Mouse (Mus musculus): Measurements from ENCODE around the gene Trex1. TPM values are rescaled to one million over a fixed set of nuclear protein-coding genes. Genes with fewer than 3 reads are reported as not detected.

Trex1 gene
- total and polyA plus RNA-seq, 2 experiments from 2014 or later: 20.3 to 25.3 TPM

- Histone ChIP-seq H3K9ac (no peak overlapping the region), H3K36me3 (ENCODE audit: insufficient read depth) (peaks cover 47% of the 10 kb centered on the region), H3K4me2 (ENCODE audit: low read depth) (no peak overlapping the region), H3K9me3 (ENCODE audit: low read length) (no peaks in the 10 kb centered on the region), H3K27ac (ENCODE audit: low read depth, low read length) (no peak overlapping the region), H3K4me3 (ENCODE audit: low read depth, low read length) (no peak overlapping the region), H3K4me1 (ENCODE audit: insufficient read depth) (peaks cover 19% of the 10 kb centered on the region), H3K27me3 (ENCODE audit: insufficient read depth, low read length) (no peaks in the 10 kb centered on the region)
- no peak for TF ChIP-seq CTCF (IDR thresholded peaks at IDR 0.05; ENCODE audit: low read depth)
- 90% methylated on average over 5 of the region's 5 CpGs for WGBS
- no peak for ATAC-seq
- DNase-seq: no peak
Observed at GRCm38 (mm10) chr9:109101933-109102445, 42.5 kb upstream of the Trex1 start.

GRCm38 (mm10) chr9:109100307-109100928 lies 40.9 kb upstream of the Trex1 start:
- H3K36me3 ChIP-seq (ENCODE audit: insufficient read depth): peaks cover 31% of the 10 kb centered on the region
- H3K27ac ChIP-seq (ENCODE audit: low read depth, low read length): no peak overlapping the region
- H3K4me2 ChIP-seq (ENCODE audit: low read depth): no peak overlapping the region
- no peak overlapping the region for H3K9ac ChIP-seq
- TF ChIP-seq CTCF (IDR thresholded peaks at IDR 0.05; ENCODE audit: low read depth): no peak
- H3K4me1 ChIP-seq (ENCODE audit: insufficient read depth): peaks cover 26% of the 10 kb centered on the region
- ATAC-seq: no peak
- H3K9me3 ChIP-seq (ENCODE audit: low read length): no peaks in the 10 kb centered on the region
- no peak for DNase-seq
- no peaks in the 10 kb centered on the region for H3K27me3 ChIP-seq (ENCODE audit: insufficient read depth, low read length)
- no peak overlapping the region for H3K4me3 ChIP-seq (ENCODE audit: low read depth, low read length)
- 91% methylated on average over 20 of the region's 20 CpGs for WGBS

- peaks cover 18% of the 10 kb centered on the region for H3K36me3 ChIP-seq (ENCODE audit: insufficient read depth)
- no peak for DNase-seq
- H3K27ac ChIP-seq (ENCODE audit: low read depth, low read length): peak overlapping the region; percentile 100
- H3K4me2 ChIP-seq (ENCODE audit: low read depth): peak overlapping the region; percentile 83
- H3K27me3 ChIP-seq (ENCODE audit: insufficient read depth, low read length): no peaks in the 10 kb centered on the region
- WGBS: 54% methylated on average over 6 of the region's 6 CpGs
- ATAC-seq: no peak
- peak overlapping the region; percentile 14; the same call in 1 of the 2 replicates for H3K9ac ChIP-seq
- H3K4me1 ChIP-seq (ENCODE audit: insufficient read depth): peaks cover 34% of the 10 kb centered on the region
- H3K4me3 ChIP-seq (ENCODE audit: low read depth, low read length): no peak overlapping the region
- H3K9me3 ChIP-seq (ENCODE audit: low read length): no peaks in the 10 kb centered on the region
- TF ChIP-seq CTCF (IDR thresholded peaks at IDR 0.05; ENCODE audit: low read depth): no peak
Observed at GRCm38 (mm10) chr9:109098969-109099368, 39.4 kb upstream of the Trex1 start.

- no peaks in the 10 kb centered on the region for H3K9me3 ChIP-seq (ENCODE audit: low read length)
- no peak for DNase-seq
- no peaks in the 10 kb centered on the region for H3K27me3 ChIP-seq (ENCODE audit: insufficient read depth, low read length)
- no peak overlapping the region; the same call in 1 of the 2 replicates for H3K4me3 ChIP-seq (ENCODE audit: low read depth, low read length)
- H3K36me3 ChIP-seq (ENCODE audit: insufficient read depth): peaks cover 16% of the 10 kb centered on the region
- 69% methylated on average over 8 of the region's 8 CpGs for WGBS
- H3K9ac ChIP-seq: peak overlapping the region; percentile 14; the same call in 1 of the 2 replicates
- TF ChIP-seq CTCF (IDR thresholded peaks at IDR 0.05; ENCODE audit: low read depth): no peak
- peak overlapping the region; percentile 100 for H3K27ac ChIP-seq (ENCODE audit: low read depth, low read length)
- peak overlapping the region; percentile 83 for H3K4me2 ChIP-seq (ENCODE audit: low read depth)
- ATAC-seq: no peak
- peaks cover 35% of the 10 kb centered on the region for H3K4me1 ChIP-seq (ENCODE audit: insufficient read depth)
Observed at GRCm38 (mm10) chr9:109098366-109098765, 38.8 kb upstream of the Trex1 start.

GRCm38 (mm10) chr9:109097831-109098230 lies 38.3 kb upstream of the Trex1 start:
- Histone ChIP-seq H3K4me1 (ENCODE audit: insufficient read depth) (peaks cover 35% of the 10 kb centered on the region), H3K36me3 (ENCODE audit: insufficient read depth) (peaks cover 16% of the 10 kb centered on the region), H3K27ac (ENCODE audit: low read depth, low read length) (peak overlapping the region; percentile 100; the same call in 1 of the 2 replicates), H3K4me2 (ENCODE audit: low read depth) (peak overlapping the region; percentile 83), H3K27me3 (ENCODE audit: insufficient read depth, low read length) (no peaks in the 10 kb centered on the region), H3K9ac (no peak overlapping the region), H3K9me3 (ENCODE audit: low read length) (no peaks in the 10 kb centered on the region), H3K4me3 (ENCODE audit: low read depth, low read length) (no peak overlapping the region; the same call in 1 of the 2 replicates)
- TF ChIP-seq CTCF (IDR thresholded peaks at IDR 0.05; ENCODE audit: low read depth): no peak
- WGBS: 42% methylated on average over 5 of the region's 5 CpGs
- ATAC-seq (peak; percentile 47), DNase-seq (peak; percentile 69)

GRCm38 (mm10) chr9:109097291-109097690 lies 37.8 kb upstream of the Trex1 start:
- no peak for ATAC-seq
- 8% methylated on average over 6 of the region's 6 CpGs for WGBS

GRCm38 (mm10) chr9:109096856-109097255 lies 37.3 kb upstream of the Trex1 start:
- no peak for TF ChIP-seq CTCF (IDR thresholded peaks at IDR 0.05; ENCODE audit: low read depth)
- peak overlapping the region; percentile 83 for H3K4me2 ChIP-seq (ENCODE audit: low read depth)
- H3K4me3 ChIP-seq (ENCODE audit: low read depth, low read length): peak overlapping the region; percentile 71
- 6% methylated on average over 6 of the region's 6 CpGs for WGBS
- peaks cover 19% of the 10 kb centered on the region for H3K36me3 ChIP-seq (ENCODE audit: insufficient read depth)
- ATAC-seq (no peak), DNase-seq (no peak)
- H3K9ac ChIP-seq: peak overlapping the region; percentile 95
- H3K9me3 ChIP-seq (ENCODE audit: low read length): no peaks in the 10 kb centered on the region
- peaks cover 35% of the 10 kb centered on the region for H3K4me1 ChIP-seq (ENCODE audit: insufficient read depth)
- H3K27ac ChIP-seq (ENCODE audit: low read depth, low read length): peak overlapping the region; percentile 100
- H3K27me3 ChIP-seq (ENCODE audit: insufficient read depth, low read length): no peaks in the 10 kb centered on the region

More at GRCm38 (mm10) chr9:109097291-109097690, 37.8 kb upstream of the Trex1 start:
- Histone ChIP-seq H3K27me3 (ENCODE audit: insufficient read depth, low read length) (no peaks in the 10 kb centered on the region), H3K36me3 (ENCODE audit: insufficient read depth) (peaks cover 16% of the 10 kb centered on the region), H3K4me2 (ENCODE audit: low read depth) (peak overlapping the region; percentile 83), H3K4me3 (ENCODE audit: low read depth, low read length) (peak overlapping the region; percentile 71), H3K27ac (ENCODE audit: low read depth, low read length) (peak overlapping the region; percentile 100), H3K4me1 (ENCODE audit: insufficient read depth) (peaks cover 35% of the 10 kb centered on the region), H3K9me3 (ENCODE audit: low read length) (no peaks in the 10 kb centered on the region), H3K9ac (peak overlapping the region; percentile 95)
- no peak for TF ChIP-seq CTCF (IDR thresholded peaks at IDR 0.05; ENCODE audit: low read depth)
- peak; percentile 27 for DNase-seq
